Mouse (Mus musculus) stomach, postnatal 0 days (tissue): ENCODE measurements at regions not wholly inside any gene's neighbourhood (a gene's known extent, or its start where the extent isn't known, plus 50 kb on each side); places are given as distances from the start of the nearest gene placed in this dataset.

Experiments
- ATAC-seq: fragments of 200-750 bp; cut with Nextera tagmentation; 2 replicates; pipeline ENCODE4 v1.8.0; 2017; ENCODE audit not compliant: low FRiP score, low TSS enrichment
- DNase-seq: peaks from one replicate; pipeline ENCODE4 v3.0.0-alpha.2; 2016; ENCODE audit warnings: low spot score
- H3K27ac ChIP-seq: fragments of 300-500 bp; sonication (generic); replicated peaks from 2 replicates; pipeline ENCODE4 v1.5.1; 2014; ENCODE audit warnings: mild to moderate bottlenecking, control low read depth
- H3K27me3 ChIP-seq: fragments of 300-500 bp; sonication (generic); 2 replicates; pipeline ENCODE4 v1.6.1; 2014; ENCODE audit warnings: low read length; ENCODE audit not compliant: control insufficient read depth, insufficient read depth
- H3K36me3 ChIP-seq: fragments of 300-500 bp; sonication (generic); 2 replicates; pipeline ENCODE4 v1.6.1; 2014; ENCODE audit warnings: low read length, mixed read lengths; ENCODE audit not compliant: control insufficient read depth, insufficient read depth
- H3K4me1 ChIP-seq: fragments of 300-500 bp; sonication (generic); replicated peaks from 2 replicates; pipeline ENCODE4 v1.6.1; 2014; ENCODE audit warnings: antibody characterized with exemption; ENCODE audit not compliant: control insufficient read depth, insufficient read depth
- H3K4me2 ChIP-seq: fragments of 300-500 bp; sonication (generic); replicated peaks from 2 replicates; pipeline ENCODE4 v1.6.1; 2014; ENCODE audit warnings: low read depth, mild to moderate bottlenecking, control low read depth, moderate library complexity
- H3K4me3 ChIP-seq: fragments of 300-500 bp; sonication (generic); 2 replicates; pipeline ENCODE4 v1.5.1; 2014; ENCODE audit warnings: low read depth, low read length, control low read depth
- H3K9ac ChIP-seq: fragments of 300-500 bp; sonication (generic); 2 replicates; pipeline ENCODE4 v1.6.1; 2014; ENCODE audit warnings: mild to moderate bottlenecking, low read length, control low read depth, mixed read lengths
- H3K9me3 ChIP-seq: fragments of 300-500 bp; sonication (generic); 2 replicates; pipeline ENCODE4 v1.6.1; 2016; ENCODE audit warnings: low read length; ENCODE audit not compliant: control insufficient read depth
- CTCF ChIP-seq: IDR thresholded peaks from 2 replicates; pipeline ENCODE4 v1.5.1; 2016; ENCODE audit warnings: antibody characterized with exemption, low read depth, mild to moderate bottlenecking, moderate library complexity
- EP300 ChIP-seq: optimal IDR thresholded peaks from 2 replicates; pipeline ENCODE3; 2016; ENCODE audit warnings: antibody characterized with exemption
- WGBS: fragments of 180-500 bp; shearing (Covaris S2); extraction: QIAGEN DNeasy Blood & Tissue Kit; methylation state at CpG from one replicate; pipeline ENCODE4 v1.1.7; 2014; 5-methylcytosine and 5-hydroxymethylcytosine counted together

GRCm38 (mm10) chr12:77699896-77700605 is 462.1 kb downstream of the Fut8 start:
- no peak overlapping the region for H3K9ac ChIP-seq
- DNase-seq (no peak), ATAC-seq (no peak)
- H3K27me3 ChIP-seq: no peaks in the 10 kb centered on the region
- H3K36me3 ChIP-seq: no peaks in the 10 kb centered on the region
- no peak overlapping the region for H3K4me2 ChIP-seq
- no peaks in the 10 kb centered on the region for H3K4me1 ChIP-seq
- TF ChIP-seq CTCF (no peak), EP300 (no peak)
- H3K27ac ChIP-seq: no peak overlapping the region
- H3K9me3 ChIP-seq: no peaks in the 10 kb centered on the region
- H3K4me3 ChIP-seq: no peak overlapping the region
- 25% methylated on average over 2 of the region's 2 CpGs for WGBS

DNA sequence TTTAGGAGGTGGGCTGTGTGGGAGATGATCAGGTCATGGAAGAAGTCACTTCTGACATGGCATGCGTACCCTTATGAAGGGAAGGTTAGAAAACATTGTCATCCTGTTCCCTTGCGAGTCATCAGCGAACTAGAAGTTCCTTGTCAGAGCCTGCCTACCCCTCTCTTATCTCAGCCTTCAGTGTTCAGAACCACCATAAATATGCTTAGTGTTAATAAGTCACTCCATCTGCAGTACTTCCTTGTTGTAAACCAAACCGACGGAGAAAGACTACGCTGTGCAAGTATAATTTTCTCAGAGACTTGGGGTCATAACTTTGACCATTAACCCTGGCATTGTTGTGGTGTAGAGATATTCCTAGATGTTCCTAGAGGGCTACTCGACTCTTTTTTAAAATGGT is 477.6 kb downstream of the Fut8 start:
- ATAC-seq (no peak), DNase-seq (no peak)
- Histone ChIP-seq H3K27me3 (no peaks in the 10 kb centered on the region), H3K4me1 (no peaks in the 10 kb centered on the region), H3K36me3 (no peaks in the 10 kb centered on the region), H3K9ac (no peak overlapping the region), H3K4me2 (no peak overlapping the region), H3K27ac (no peak overlapping the region), H3K9me3 (no peaks in the 10 kb centered on the region), H3K4me3 (no peak overlapping the region)
- 49% methylated on average over 7 of the region's 7 CpGs for WGBS
- TF ChIP-seq EP300 (no peak), CTCF (no peak)

GRCm38 (mm10) chr12:77715979-77716378 is 478.1 kb downstream of the Fut8 start:
- no peak for ATAC-seq
- Histone ChIP-seq H3K27me3 (no peaks in the 10 kb centered on the region), H3K27ac (no peak overlapping the region), H3K36me3 (no peaks in the 10 kb centered on the region), H3K4me2 (no peak overlapping the region), H3K9me3 (no peaks in the 10 kb centered on the region), H3K9ac (no peak overlapping the region), H3K4me3 (no peak overlapping the region), H3K4me1 (no peaks in the 10 kb centered on the region)
- DNase-seq: no peak
- TF ChIP-seq CTCF (no peak), EP300 (no peak)
- WGBS: 41% methylated on average over 2 of the region's 2 CpGs

GRCm38 (mm10) chr12:77727766-77728165 is 466.3 kb upstream of the Gm6657 start:
- TF ChIP-seq EP300: no peak
- TF ChIP-seq CTCF: no peak
- DNase-seq (no peak), ATAC-seq (no peak)
- Histone ChIP-seq H3K4me1 (no peaks in the 10 kb centered on the region), H3K9ac (no peak overlapping the region), H3K27ac (no peak overlapping the region), H3K27me3 (no peaks in the 10 kb centered on the region), H3K4me3 (no peak overlapping the region), H3K36me3 (no peaks in the 10 kb centered on the region), H3K9me3 (no peaks in the 10 kb centered on the region), H3K4me2 (no peak overlapping the region)
- WGBS: 38% methylated on average over 4 of the region's 4 CpGs

- Histone ChIP-seq H3K9ac (no peak overlapping the region), H3K27me3 (no peaks in the 10 kb centered on the region), H3K4me1 (no peaks in the 10 kb centered on the region), H3K27ac (no peak overlapping the region), H3K9me3 (no peaks in the 10 kb centered on the region), H3K4me2 (no peak overlapping the region), H3K36me3 (no peaks in the 10 kb centered on the region), H3K4me3 (no peak overlapping the region)
- 67% methylated on average over 6 of the region's 6 CpGs for WGBS
- ATAC-seq (no peak), DNase-seq (no peak)
- TF ChIP-seq EP300 (no peak), CTCF (no peak)
These were observed 454.8 kb upstream of the Gm6657 start for GRCm38 (mm10) chr12:77739047-77739760.

DNA sequence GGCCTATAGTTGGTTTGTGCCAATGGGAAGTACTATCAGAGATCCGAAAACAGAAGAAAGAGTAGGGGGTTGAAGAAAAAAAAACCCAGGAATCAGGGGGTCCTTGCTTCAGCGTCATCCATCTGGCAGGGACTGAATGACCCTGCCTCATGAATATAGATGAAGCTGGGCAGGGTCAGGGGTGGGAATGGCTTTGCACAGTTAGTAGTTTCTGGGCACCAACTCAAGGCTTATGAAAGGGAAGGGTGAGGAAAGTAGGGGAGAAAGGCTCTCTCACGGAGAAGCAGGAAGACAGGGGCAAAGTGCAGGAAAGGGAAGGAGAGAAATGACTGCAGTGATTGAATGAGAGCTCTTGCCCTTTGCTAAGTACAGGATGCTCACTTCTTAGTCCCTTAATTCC is 451.3 kb upstream of the Gm6657 start:
- no peak for ATAC-seq
- Histone ChIP-seq H3K4me3 (no peak overlapping the region), H3K4me1 (no peaks in the 10 kb centered on the region), H3K27me3 (no peaks in the 10 kb centered on the region), H3K9ac (no peak overlapping the region), H3K4me2 (no peak overlapping the region), H3K27ac (no peak overlapping the region), H3K9me3 (no peaks in the 10 kb centered on the region), H3K36me3 (no peaks in the 10 kb centered on the region)
- TF ChIP-seq EP300 (no peak), CTCF (no peak)
- WGBS: 51% methylated on average over 3 of the region's 3 CpGs
- no peak for DNase-seq
